Mouse (Mus musculus) kidney, adult 2 months (tissue): ENCODE data around the gene Tmco4.

Experiments used
- CTCF ChIP-seq: fragments of 200-500 bp; conservative IDR thresholded peaks from 2 replicates; pipeline ENCODE4 v1.5.1; 2011; ENCODE audit warnings: low read depth, mild to moderate bottlenecking, control low read depth, low read length, moderate library complexity, mixed read lengths; ENCODE audit not compliant: insufficient read depth, insufficient read length
- POLR2A ChIP-seq: fragments of 200-500 bp; IDR thresholded peaks from one replicate; pipeline ENCODE4 v1.6.1; 2011; ENCODE audit warnings: low read depth, low read length, control low read depth

DNA sequence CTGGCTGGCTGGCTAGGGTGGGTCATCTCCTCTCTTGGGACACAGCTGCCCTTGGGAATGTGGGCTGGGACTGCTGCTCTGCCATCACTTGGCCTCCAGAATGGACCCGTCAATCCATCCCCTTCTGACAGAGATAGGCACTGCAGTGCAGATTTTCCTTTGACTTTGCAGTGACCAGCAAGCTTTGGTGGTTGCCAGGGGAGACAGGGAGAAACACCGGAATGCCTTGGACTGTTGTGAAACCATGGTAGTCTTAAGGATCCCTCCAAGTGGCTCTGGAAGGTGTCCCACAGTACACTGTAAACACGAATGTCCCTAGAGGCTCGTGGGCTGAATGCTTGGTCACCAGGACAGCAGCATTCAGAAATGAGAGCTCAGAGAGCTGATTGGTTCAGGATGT lies 33.2 kb upstream of the Tmco4 start:
- TF ChIP-seq POLR2A (no peak), CTCF (no peak)
